Comparison of ENCODE assay signal across 16 mouse cellular contexts in genomic region chr13:110649870-110650497, GRCm38 (mm10).
DNase-seq lines count a peak whose midpoint lies in the region; ATAC-seq and TF ChIP-seq lines count a peak whose summit lies in the region.
"Had no signal": no experiment of that assay in that cellular context is flagged by ENCODE, and none has a peak within 500 bp of the region (broad histone marks: within the 10 kb centered on the region; RNA-seq: fewer than 3 reads in every experiment).

No protein-coding gene starts in this region.

- 26% methylated on average over 2 of the region's 2 CpGs for WGBS in midbrain, embryonic 11.5 days
- WGBS in midbrain, embryonic 10.5 days = 34% methylated on average over 2 of the region's 2 CpGs
- 13% methylated on average over 2 of the region's 2 CpGs for WGBS in forebrain, postnatal 0 days

- H3K27me3 ChIP-seq in midbrain, embryonic 11.5 days (ENCODE audit: control insufficient read depth, insufficient read depth, low read length) = no peaks in the 10 kb centered on the region; the same call in 1 of the 2 replicates
- 0 out of 2 replicates have a peak, but pooled peaks cover 6% of the 10 kb centered on the region for H3K27me3 ChIP-seq in midbrain, embryonic 10.5 days (ENCODE audit: low read depth, poor library complexity, severe bottlenecking)
- H3K27me3 ChIP-seq in forebrain, postnatal 0 days (ENCODE audit: insufficient read depth, low read length) = no peaks in the 10 kb centered on the region
- H3K27me3 ChIP-seq: CH12.LX; heart, embryonic 12.5 days; limb, embryonic 12.5 days; megakaryocyte, embryonic 14.5 days had no signal

- no peaks in the 10 kb centered on the region for H3K36me3 ChIP-seq in midbrain, embryonic 11.5 days (ENCODE audit: control insufficient read depth, insufficient read depth, low read length)
- no peaks in the 10 kb centered on the region for H3K36me3 ChIP-seq in midbrain, embryonic 10.5 days
- H3K36me3 ChIP-seq in forebrain, postnatal 0 days (ENCODE audit: insufficient read depth) = no peaks in the 10 kb centered on the region
- H3K36me3 ChIP-seq: heart, embryonic 12.5 days; limb, embryonic 12.5 days had no signal

- H3K27ac ChIP-seq in midbrain, embryonic 11.5 days (ENCODE audit: low read depth, low read length) = no peak overlapping the region
- no peak overlapping the region; the same call in 1 of the 2 replicates for H3K27ac ChIP-seq in midbrain, embryonic 10.5 days (replicated peaks)
- peak overlapping the region; percentile 81 for H3K27ac ChIP-seq in forebrain, postnatal 0 days (ENCODE audit: low read depth, low read length)
- no peak overlapping the region for H3K27ac ChIP-seq in gastrocnemius, adult 2 months
- H3K27ac ChIP-seq: limb, embryonic 12.5 days had no signal

- no peak overlapping the region for H3K4me2 ChIP-seq in midbrain, embryonic 11.5 days
- H3K4me2 ChIP-seq in forebrain, postnatal 0 days (ENCODE audit: low read depth) = 0 out of 2 replicates have a peak overlapping the region, but pooled peaks have one; percentile 2
- H3K4me2 ChIP-seq: heart, embryonic 12.5 days; limb, embryonic 12.5 days had no signal

- H3K9ac ChIP-seq in midbrain, embryonic 11.5 days (ENCODE audit: low read length) = no peak overlapping the region
- H3K9ac ChIP-seq in forebrain, postnatal 0 days = no peak overlapping the region
- H3K9ac ChIP-seq: heart, embryonic 12.5 days; limb, embryonic 12.5 days; liver, postnatal 0 days had no signal

- no peaks in the 10 kb centered on the region for H3K9me3 ChIP-seq in midbrain, embryonic 11.5 days (ENCODE audit: control insufficient read depth, low read length)
- no peaks in the 10 kb centered on the region; the same call in 1 of the 2 replicates for H3K9me3 ChIP-seq in midbrain, embryonic 10.5 days (replicated peaks)
- H3K9me3 ChIP-seq in forebrain, postnatal 0 days (ENCODE audit: low read length) = no peaks in the 10 kb centered on the region
- H3K9me3 ChIP-seq: heart, embryonic 12.5 days; limb, embryonic 12.5 days; megakaryocyte, embryonic 14.5 days had no signal

- no peak overlapping the region for H3K4me3 ChIP-seq in midbrain, embryonic 11.5 days (ENCODE audit: low read depth, low read length)
- no peak overlapping the region for H3K4me3 ChIP-seq in midbrain, embryonic 10.5 days
- no peak overlapping the region for H3K4me3 ChIP-seq in forebrain, postnatal 0 days (ENCODE audit: low read depth, low read length)
- no peak overlapping the region for H3K4me3 ChIP-seq in gastrocnemius, adult 2 months
- H3K4me3 ChIP-seq: heart, embryonic 12.5 days; limb, embryonic 12.5 days; megakaryocyte, embryonic 14.5 days had no signal

- H3K4me1 ChIP-seq in midbrain, embryonic 11.5 days (ENCODE audit: control insufficient read depth, insufficient read depth, low read length) = peaks cover 8% of the 10 kb centered on the region
- H3K4me1 ChIP-seq in midbrain, embryonic 10.5 days = peaks cover 18% of the 10 kb centered on the region
- peaks cover 10% of the 10 kb centered on the region; the same call in 1 of the 2 replicates for H3K4me1 ChIP-seq in forebrain, postnatal 0 days (ENCODE audit: insufficient read depth)
- H3K4me1 ChIP-seq: heart, embryonic 12.5 days; limb, embryonic 12.5 days; megakaryocyte, embryonic 14.5 days had no signal

- intact Hi-C loops in left cerebral cortex, postnatal 25 days (cut with DNase I) = no loop called here
- intact Hi-C loops in gastrocnemius, adult 2 months (cut with DNase I) = loop anchor here (10.0 kb wide), 1 partner anchor 315 kb away; no protein-coding TSS in a partner anchor

- peak; percentile 92 for DNase-seq in midbrain, embryonic 11.5 days (ENCODE audit: low spot score, missing footprints)
- no peak for DNase-seq in midbrain, embryonic 10.5 days (ENCODE audit: low spot score)
- peak; percentile 87 for DNase-seq in forebrain, postnatal 0 days
- peak; percentile 62 to 84 for DNase-seq in left cerebral cortex, postnatal 25 days (ENCODE audit: low spot score in 2 of 2)
- DNase-seq in retina, postnatal 1 day = peak; percentile 39
- DNase-seq in gastrocnemius, adult 2 months = no peak
- DNase-seq in cerebellum, adult 18-20 months = no peak
- DNase-seq: adrenal gland, postnatal 14 days; cerebellum, adult 9-11 months; kidney, postnatal 10 days; liver, postnatal 0 days; spleen, adult 18-20 months had no signal

- no peak for TF ChIP-seq CTCF in forebrain, postnatal 0 days (IDR thresholded peaks at IDR 0.05; ENCODE audit: low read depth)
- TF ChIP-seq CTCF in gastrocnemius, adult 2 months (IDR thresholded peaks at IDR 0.05) = no peak

- peak; percentile 93 for ATAC-seq in midbrain, embryonic 11.5 days (ENCODE audit: low FRiP score)
- ATAC-seq in forebrain, postnatal 0 days = peak; percentile 96
- ATAC-seq: liver, postnatal 0 days had no signal

Comparison
In these comparisons a context has a peak if more than half of its experiments do, and no peak if none do; other contexts are left out.
1. DNase-seq: peak in midbrain, embryonic 11.5 days (single experiment), forebrain, postnatal 0 days (single experiment), left cerebral cortex, postnatal 25 days (2 of 2) and retina, postnatal 1 day (single experiment); none in midbrain, embryonic 10.5 days (single experiment), gastrocnemius, adult 2 months (single experiment) and cerebellum, adult 18-20 months (0 of 2).